Mouse (Mus musculus): Measurements from ENCODE around the gene Ptpra.
A peak's percentile ranks its signal among the peaks of the same experiment; 100 is the strongest.

The Ptpra gene

DNA sequence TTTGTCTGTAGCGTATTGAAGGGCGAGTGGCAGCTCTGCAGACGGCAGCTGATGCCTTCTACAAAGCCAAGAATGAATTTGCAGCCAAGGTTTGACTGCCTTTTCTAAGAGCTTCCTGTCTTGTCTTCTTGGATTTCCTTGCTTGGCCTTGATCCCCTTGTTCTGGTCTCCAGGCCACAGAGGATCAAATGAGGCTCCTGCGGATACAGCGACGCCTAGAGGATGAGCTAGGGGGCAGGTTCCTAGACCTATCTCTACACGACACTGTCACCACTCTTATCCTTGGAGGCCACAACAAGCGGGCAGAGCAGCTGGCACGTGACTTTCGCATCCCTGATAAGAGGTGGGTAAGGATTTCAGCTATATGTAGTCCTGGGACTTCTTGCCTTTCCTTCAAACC lies 7.9 kb upstream of the Ptpra start:
- no peak for DNase-seq (ENCODE audit: low read depth)

- no peak for DNase-seq (ENCODE audit: low read depth)
Observed at GRCm38 (mm10) chr2:130448449-130448848, 1.6 kb upstream of the Ptpra start.

DNA sequence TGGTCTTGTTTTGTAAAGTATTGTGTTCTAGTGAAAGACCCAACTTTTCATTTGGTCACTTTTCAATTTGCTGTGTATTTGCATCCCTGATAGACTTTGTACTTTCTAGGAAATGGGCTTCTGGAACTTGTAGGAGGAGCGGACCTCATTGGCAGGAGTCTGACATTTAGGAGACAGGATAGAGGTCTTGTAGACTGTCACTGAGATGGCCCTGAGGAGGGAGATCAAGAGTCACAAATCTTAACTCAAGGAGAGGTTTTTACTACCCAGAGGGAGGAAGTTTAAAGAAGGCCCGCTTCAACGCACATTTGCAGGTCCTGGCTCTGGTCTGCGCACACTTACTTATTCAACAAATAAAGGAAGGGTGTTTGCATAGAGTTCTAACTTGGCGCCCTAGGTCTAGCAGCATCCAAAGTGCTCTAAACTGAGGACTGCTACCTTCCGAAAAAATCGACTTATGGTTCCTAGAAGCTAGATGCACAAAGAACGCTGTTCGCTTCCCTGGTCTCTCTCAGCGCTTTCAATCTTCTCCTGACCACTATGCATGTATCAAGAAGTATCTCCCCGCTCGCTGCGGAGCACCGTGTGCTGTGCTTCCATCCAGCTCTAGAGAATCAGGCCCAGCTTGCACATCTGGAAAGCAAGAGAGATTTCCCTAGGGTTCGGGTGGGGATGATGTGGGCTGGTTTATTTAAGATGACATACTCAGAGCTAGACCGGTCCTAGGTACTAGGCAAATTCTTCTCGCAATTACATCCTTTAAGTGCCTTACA lies 871 bp upstream of the Ptpra start:
- no peak for DNase-seq (ENCODE audit: low read depth)

DNA sequence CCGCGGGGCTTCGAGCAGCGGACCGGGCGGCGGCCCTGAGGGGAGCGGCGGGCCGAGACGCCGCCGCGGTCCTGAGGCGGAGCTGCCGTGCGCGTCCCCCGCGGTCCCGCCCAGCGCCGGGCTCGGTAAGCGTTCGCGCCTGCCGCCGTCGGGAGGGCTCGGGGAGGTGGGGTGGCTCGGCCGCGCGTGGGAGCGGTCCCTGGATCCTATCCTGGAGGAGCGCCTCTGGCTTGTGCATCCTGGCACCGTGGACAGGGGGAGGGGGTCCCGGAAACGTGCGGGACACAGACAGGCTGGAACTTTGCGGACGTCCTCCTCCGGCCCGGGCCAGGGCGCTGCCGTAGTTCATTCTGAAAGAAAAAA lies 337 bp downstream of the Ptpra start:
- peak; percentile 35 for DNase-seq (ENCODE audit: low read depth)

GRCm38 (mm10) chr2:130451086-130451726 lies 1.1 kb downstream of the Ptpra start:
- no peak for DNase-seq (ENCODE audit: low read depth)

DNA sequence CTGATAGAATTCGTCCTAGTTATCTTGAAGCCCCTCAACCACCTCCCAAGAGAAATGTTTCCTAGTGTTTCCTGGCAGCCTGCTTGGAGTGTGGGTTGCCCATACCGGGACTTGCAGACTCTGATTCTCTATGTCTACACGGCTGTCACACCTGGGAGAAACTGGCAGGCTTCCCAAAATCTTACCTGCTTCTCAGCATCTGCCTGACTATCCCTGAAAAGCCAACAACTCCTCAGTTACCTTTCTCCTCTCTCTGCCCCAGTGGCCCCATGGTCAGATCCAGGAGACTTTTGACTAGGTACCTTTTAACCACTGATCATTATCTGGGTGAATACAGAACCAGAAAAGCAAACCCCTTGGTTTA lies 1.6 kb downstream of the Ptpra start:
- DNase-seq (ENCODE audit: low read depth): no peak

DNA sequence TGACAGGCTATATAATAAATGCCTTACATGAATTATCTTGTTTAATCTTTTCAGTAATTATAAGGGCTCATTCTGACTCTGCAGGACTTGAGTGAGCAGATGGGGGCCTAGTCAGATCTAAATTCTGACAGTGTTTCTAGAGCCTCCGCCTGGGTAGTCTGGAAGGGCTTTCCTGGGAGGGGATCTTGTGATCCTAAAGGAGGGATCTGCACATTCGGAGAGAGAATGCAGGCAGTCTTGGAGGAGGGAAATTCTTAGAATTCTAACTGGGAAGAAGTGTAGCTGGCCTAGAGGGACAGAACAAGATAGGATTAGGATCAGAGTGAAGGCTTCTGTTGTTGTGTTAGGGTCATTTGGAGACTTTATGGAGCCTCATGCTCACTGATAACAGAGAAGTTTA lies 2.2 kb downstream of the Ptpra start:
- DNase-seq (ENCODE audit: low read depth): no peak

GRCm38 (mm10) chr2:130453421-130453820 lies 3.3 kb downstream of the Ptpra start:
- DNase-seq (ENCODE audit: low read depth): no peak

DNA sequence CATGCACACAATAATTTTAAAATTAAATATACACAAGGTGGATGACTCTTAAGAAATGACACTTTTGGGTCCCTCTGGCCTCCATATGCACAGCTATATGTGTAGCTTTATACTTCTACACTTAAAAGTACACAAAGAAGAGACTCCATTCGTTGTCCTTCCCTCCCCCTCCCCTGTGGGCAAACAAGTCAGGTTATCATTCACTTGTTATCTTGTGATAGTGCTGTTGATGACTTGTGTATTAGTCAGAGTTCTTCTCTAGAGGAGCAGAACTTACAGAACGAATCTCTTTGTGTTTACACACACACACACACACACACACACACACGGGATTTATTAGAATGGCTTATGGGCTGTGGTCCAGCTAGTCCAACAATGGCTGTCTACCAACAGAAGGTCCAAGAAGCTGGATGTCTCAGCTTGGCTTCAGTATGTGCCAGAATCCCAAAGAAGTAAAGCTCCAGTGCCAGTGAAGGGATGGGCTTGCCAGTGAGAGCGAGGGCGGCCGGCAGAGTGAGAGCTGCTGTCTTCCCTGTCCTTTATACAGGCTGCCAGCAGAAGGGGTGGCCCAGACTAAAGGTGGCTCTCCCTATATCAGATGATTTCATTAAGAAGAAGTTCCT lies 4.8 kb downstream of the Ptpra start:
- no peak for DNase-seq (ENCODE audit: low read depth)

DNA sequence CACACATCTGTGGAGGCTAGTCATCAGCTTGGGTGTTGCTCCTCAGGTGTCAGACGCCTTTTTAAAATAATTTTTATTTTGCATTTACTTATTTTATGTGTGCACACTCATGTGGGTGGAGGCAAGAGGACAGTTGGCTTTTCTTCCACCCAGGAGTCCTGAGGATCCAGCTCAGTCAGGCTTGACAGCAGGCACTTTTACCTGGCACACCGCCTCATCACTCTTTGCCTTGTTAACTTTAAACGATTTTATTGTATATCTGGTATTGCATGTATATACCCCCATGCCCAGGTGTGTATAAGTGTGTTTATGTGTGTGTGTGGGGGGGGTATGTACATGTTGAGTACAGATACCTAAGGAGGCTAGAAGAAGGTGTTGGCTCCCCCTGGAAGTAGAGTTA lies 7.8 kb downstream of the Ptpra start:
- no peak for DNase-seq (ENCODE audit: low read depth)

- no peak for DNase-seq (ENCODE audit: low read depth)
Observed at GRCm38 (mm10) chr2:130459576-130459975, 9.5 kb downstream of the Ptpra start.

DNA sequence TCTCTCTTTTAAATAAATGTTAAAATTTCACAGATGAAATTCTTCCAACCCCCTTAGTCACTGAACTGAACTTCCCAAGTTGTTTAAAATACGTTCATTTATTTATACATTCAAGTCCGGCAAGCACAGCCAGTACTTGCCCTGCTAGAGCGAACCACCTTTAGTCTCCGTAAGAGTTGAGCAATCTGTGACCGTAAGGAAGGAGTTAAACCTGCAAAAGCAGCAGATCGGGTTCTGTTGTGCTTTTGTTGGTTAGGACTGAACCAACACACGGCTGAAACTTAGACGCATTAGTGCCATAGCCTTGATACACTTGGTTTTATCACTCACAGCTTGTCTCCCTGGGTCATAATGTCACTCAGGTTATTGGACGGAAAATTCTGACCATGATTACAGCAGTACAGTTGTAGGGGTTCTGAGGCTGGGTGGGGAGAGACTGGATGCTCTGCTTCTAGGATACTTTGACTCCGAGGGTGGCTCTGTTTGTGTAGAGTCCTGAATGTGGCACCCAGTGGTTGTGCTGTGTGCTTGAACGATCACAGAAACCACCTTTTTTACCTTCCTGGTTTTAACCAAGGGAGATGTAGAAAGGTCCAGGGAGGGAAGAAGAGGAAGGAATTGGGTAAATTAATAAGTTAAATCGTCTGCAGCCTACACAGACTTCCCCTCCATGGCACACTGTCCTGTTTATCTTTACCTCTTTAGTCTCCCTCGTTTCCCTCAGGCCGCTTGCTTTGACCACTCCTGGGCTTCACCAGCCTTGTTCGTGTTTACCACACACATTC lies 11.4 kb downstream of the Ptpra start:
- no peak for DNase-seq (ENCODE audit: low read depth)

DNA sequence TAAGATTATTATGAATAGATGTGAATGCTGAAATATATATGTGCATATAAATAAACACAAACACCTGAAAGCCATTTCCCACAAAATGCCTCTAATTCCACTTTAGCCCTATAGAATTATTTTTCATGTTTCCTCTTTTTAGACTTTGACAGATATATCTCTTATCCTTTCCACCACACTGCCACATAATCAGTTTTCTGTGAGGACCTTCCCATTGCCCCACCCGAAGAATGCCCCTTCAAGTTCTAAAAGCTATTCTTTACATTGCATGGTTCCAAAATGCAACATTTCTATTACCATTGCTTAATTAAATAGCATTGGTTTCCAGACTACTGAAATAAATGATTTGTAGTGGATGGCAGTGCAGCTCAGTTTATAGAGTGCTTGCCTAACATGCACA lies 16.4 kb downstream of the Ptpra start:
- no peak for DNase-seq (ENCODE audit: low read depth)

GRCm38 (mm10) chr2:130469366-130469765 lies 19.3 kb downstream of the Ptpra start:
- no peak for DNase-seq (ENCODE audit: low read depth)

DNA sequence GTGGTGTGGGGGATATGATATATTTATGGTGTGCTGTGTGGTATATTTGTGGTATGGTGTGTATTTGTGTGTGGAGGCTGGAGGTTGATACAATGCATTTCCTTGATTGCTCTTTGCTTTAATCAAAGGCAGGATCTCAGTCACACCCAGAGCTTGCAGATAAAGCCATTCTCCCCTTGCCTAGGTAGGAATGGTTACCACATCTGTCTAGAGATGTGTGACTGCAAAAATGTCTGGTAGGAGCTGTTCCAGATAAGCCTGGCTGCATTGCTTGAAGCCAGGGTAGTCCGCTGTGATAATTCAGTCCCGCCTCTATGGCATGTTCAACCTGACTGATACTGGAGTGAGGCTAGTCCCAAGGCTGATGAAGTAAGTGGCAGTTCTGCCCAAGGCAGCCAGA lies 19.9 kb downstream of the Ptpra start:
- DNase-seq (ENCODE audit: low read depth): no peak

DNA sequence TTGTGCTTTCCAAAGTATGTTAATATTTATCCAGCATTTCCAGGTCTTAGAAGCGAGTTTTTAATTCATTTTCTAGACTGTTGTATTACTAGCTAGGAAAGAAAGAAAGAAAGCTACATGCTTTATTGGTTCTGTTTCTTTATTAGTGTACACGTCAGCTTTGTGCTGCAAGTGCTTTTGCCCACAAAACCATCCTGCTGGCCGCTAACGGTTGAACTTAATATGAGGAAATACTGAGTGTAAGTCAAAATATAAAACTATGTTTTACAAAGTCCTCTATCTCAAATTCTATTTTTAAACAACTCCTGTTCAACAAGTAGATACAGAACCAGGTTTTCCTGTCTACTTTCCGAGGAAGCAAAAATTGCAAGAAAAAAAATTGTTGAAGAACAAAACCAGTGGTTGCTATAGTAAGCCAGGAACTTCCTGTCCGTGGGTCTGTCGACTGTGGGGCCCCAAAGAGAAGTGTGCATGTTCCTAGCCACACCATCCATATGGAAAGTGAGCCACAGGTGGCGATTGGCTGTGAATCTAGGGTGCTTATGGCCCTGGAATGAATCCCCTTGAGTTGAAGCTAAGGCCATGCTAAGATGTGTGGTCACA lies 22.9 kb downstream of the Ptpra start:
- DNase-seq (ENCODE audit: low read depth): no peak

GRCm38 (mm10) chr2:130475764-130476163 lies 25.7 kb downstream of the Ptpra start:
- DNase-seq (ENCODE audit: low read depth): no peak

DNA sequence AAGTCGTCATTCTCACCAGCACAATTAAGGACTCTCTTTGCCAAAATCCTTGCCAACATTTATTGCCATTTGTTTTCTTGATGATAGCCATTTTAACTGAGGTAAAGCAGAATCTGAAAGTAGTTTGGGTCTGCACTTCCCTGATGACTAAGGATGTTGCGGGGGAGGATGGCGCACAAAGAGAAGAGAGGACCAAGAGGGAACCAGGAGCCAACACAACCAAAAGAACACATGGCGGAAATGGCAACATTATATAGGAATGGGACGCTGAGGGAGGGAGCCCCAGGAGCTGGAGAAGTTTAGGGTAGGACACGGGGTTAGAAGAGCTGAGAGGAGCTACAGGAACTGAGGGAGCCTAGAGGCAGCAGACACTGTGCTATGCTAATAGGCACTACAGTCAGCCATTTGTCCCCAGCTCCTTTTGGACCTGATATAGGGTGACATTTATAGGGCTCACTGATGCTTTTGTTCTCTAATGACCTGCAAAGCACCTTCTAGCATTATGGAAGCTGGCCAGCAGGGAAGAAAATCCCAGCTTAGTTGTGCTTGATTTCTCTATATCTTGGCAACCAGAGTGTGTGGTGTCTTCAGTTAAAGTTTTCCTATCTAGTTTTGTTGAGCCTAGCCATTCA lies 26.7 kb downstream of the Ptpra start:
- DNase-seq (ENCODE audit: low read depth): no peak

GRCm38 (mm10) chr2:130482177-130482576 lies 32.1 kb downstream of the Ptpra start:
- no peak for DNase-seq (ENCODE audit: low read depth)

DNA sequence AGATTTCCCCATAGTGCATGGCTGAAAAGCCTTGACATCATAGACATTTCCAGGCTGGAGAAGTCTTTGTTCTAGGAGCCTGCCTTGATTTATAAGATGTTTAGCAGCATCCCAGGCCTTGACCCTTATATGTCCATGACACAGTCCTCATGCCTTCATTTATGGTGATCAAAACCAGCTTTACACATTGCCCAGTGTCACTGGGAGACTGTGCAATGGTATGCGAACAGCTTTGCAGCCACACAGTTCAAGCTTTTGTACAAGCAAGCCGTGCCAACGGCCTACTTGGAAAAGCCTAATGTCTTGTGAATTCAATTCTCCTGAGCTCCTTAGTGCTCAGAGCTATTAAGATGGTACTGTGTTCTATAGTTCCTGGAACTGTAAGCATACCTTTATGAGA lies 32.6 kb downstream of the Ptpra start:
- DNase-seq (ENCODE audit: low read depth): no peak

DNA sequence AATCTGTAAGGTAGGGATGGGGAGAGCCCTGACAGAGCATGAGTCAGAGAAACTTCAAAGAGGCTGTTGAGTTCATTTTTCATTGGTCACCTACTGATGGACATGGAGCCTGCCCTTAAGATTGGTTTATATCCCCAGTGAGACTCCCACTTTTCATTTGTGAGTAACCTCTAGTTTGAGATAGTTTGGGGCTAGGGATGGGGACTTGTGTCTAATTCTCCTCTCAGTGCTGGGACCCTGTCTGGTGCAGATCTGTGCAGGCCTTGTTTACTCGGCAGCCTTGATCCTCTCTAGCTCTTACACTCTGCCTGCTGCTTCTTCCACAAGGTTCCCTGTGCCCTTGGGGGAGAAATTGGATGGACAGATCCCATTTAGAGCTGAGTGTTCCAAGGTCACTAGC lies 34.1 kb downstream of the Ptpra start:
- no peak for DNase-seq (ENCODE audit: low read depth)

GRCm38 (mm10) chr2:130488002-130488401 lies 37.9 kb downstream of the Ptpra start:
- no peak for DNase-seq (ENCODE audit: low read depth)

Measured in c-Kit-positive CD71-negative TER-119-negative erythroid progenitor cells, embryonic 14.5 days (primary cell).